Mouse (Mus musculus): ENCODE results near the gene Maea. TPM values are rescaled to one million over a fixed set of nuclear protein-coding genes. Genes with fewer than 3 reads are reported as not detected.

Gene Maea
- polyA plus RNA-seq, 1 experiment, result not detected

- 70% methylated on average over 3 of the region's 3 CpGs for WGBS
- Histone ChIP-seq H3K27ac (ENCODE audit: insufficient read depth, low read depth, low read length) (no peak overlapping the region), H3K4me1 (ENCODE audit: control insufficient read depth, insufficient read depth, low read length) (peaks cover 10% of the 10 kb centered on the region; the same call in 1 of the 2 replicates), H3K4me3 (ENCODE audit: insufficient read depth, low read depth, low read length) (no peak overlapping the region)
- TF ChIP-seq CTCF (IDR thresholded peaks at IDR 0.05; ENCODE audit: insufficient read depth, low read depth, low read length) (no peak), POLR2A (IDR thresholded peaks at IDR 0.05; ENCODE audit: insufficient read depth, low read depth, low read length) (no peak)
Measured at GRCm38 (mm10) chr5:33351556-33352272, 16.4 kb downstream of the Maea start.

GRCm38 (mm10) chr5:33352273-33352645, 16.9 kb downstream of the Maea start:
- no peak for TF ChIP-seq POLR2A (IDR thresholded peaks at IDR 0.05; ENCODE audit: insufficient read depth, low read depth, low read length)
- TF ChIP-seq CTCF (IDR thresholded peaks at IDR 0.05; ENCODE audit: insufficient read depth, low read depth, low read length), result no peak
- no peak overlapping the region for H3K4me3 ChIP-seq (ENCODE audit: insufficient read depth, low read depth, low read length)
- no peak overlapping the region for H3K27ac ChIP-seq (ENCODE audit: insufficient read depth, low read depth, low read length)
- 63% methylated on average over 8 of the region's 8 CpGs for WGBS
- H3K4me1 ChIP-seq (ENCODE audit: control insufficient read depth, insufficient read depth, low read length), result peaks cover 10% of the 10 kb centered on the region; the same call in 1 of the 2 replicates

GRCm38 (mm10) chr5:33353011-33353410, 17.7 kb downstream of the Maea start:
- no peak overlapping the region for H3K27ac ChIP-seq (ENCODE audit: insufficient read depth, low read depth, low read length)
- WGBS, result 78% methylated on average over 3 of the region's 3 CpGs
- peaks cover 6% of the 10 kb centered on the region; the same call in 1 of the 2 replicates for H3K4me1 ChIP-seq (ENCODE audit: control insufficient read depth, insufficient read depth, low read length)
- H3K4me3 ChIP-seq (ENCODE audit: insufficient read depth, low read depth, low read length), result no peak overlapping the region
- TF ChIP-seq CTCF (IDR thresholded peaks at IDR 0.05; ENCODE audit: insufficient read depth, low read depth, low read length) (no peak), POLR2A (IDR thresholded peaks at IDR 0.05; ENCODE audit: insufficient read depth, low read depth, low read length) (no peak)

- Histone ChIP-seq H3K27ac (ENCODE audit: insufficient read depth, low read depth, low read length) (no peak overlapping the region), H3K4me1 (ENCODE audit: control insufficient read depth, insufficient read depth, low read length) (peaks cover 4% of the 10 kb centered on the region; the same call in 1 of the 2 replicates), H3K4me3 (ENCODE audit: insufficient read depth, low read depth, low read length) (no peak overlapping the region)
- WGBS, result 83% methylated on average over 1 of the region's 1 CpGs
- TF ChIP-seq POLR2A (IDR thresholded peaks at IDR 0.05; ENCODE audit: insufficient read depth, low read depth, low read length) (no peak), CTCF (IDR thresholded peaks at IDR 0.05; ENCODE audit: insufficient read depth, low read depth, low read length) (no peak)
Measured at GRCm38 (mm10) chr5:33357494-33357893, 22.2 kb downstream of the Maea start.

GRCm38 (mm10) chr5:33358467-33358866, 23.2 kb downstream of the Maea start:
- WGBS, result 91% methylated on average over 4 of the region's 4 CpGs
- no peak overlapping the region for H3K4me3 ChIP-seq (ENCODE audit: insufficient read depth, low read depth, low read length)
- peaks cover 8% of the 10 kb centered on the region for H3K4me1 ChIP-seq (ENCODE audit: control insufficient read depth, insufficient read depth, low read length)
- no peak overlapping the region for H3K27ac ChIP-seq (ENCODE audit: insufficient read depth, low read depth, low read length)
- TF ChIP-seq CTCF (IDR thresholded peaks at IDR 0.05; ENCODE audit: insufficient read depth, low read depth, low read length), result no peak
- TF ChIP-seq POLR2A (IDR thresholded peaks at IDR 0.05; ENCODE audit: insufficient read depth, low read depth, low read length), result no peak

GRCm38 (mm10) chr5:33363263-33363662, 28.0 kb downstream of the Maea start:
- 56% methylated on average over 5 of the region's 5 CpGs for WGBS

GRCm38 (mm10) chr5:33368651-33369050, 33.3 kb downstream of the Maea start:
- no peak overlapping the region for H3K27ac ChIP-seq (ENCODE audit: insufficient read depth, low read depth, low read length)
- WGBS, result 89% methylated on average over 4 of the region's 4 CpGs
- H3K4me1 ChIP-seq (ENCODE audit: control insufficient read depth, insufficient read depth, low read length), result no peaks in the 10 kb centered on the region
- H3K4me3 ChIP-seq (ENCODE audit: insufficient read depth, low read depth, low read length), result no peak overlapping the region
- TF ChIP-seq CTCF (IDR thresholded peaks at IDR 0.05; ENCODE audit: insufficient read depth, low read depth, low read length) (no peak), POLR2A (IDR thresholded peaks at IDR 0.05; ENCODE audit: insufficient read depth, low read depth, low read length) (no peak)

More at GRCm38 (mm10) chr5:33363263-33363662, 28.0 kb downstream of the Maea start:
- Histone ChIP-seq H3K27ac (ENCODE audit: insufficient read depth, low read depth, low read length) (no peak overlapping the region), H3K4me3 (ENCODE audit: insufficient read depth, low read depth, low read length) (no peak overlapping the region), H3K4me1 (ENCODE audit: control insufficient read depth, insufficient read depth, low read length) (peaks cover 6% of the 10 kb centered on the region)
- TF ChIP-seq POLR2A (IDR thresholded peaks at IDR 0.05; ENCODE audit: insufficient read depth, low read depth, low read length), result no peak
- TF ChIP-seq CTCF (IDR thresholded peaks at IDR 0.05; ENCODE audit: insufficient read depth, low read depth, low read length), result no peak

GRCm38 (mm10) chr5:33371137-33371536, 35.8 kb downstream of the Maea start:
- no peak overlapping the region for H3K4me3 ChIP-seq (ENCODE audit: insufficient read depth, low read depth, low read length)
- TF ChIP-seq POLR2A (IDR thresholded peaks at IDR 0.05; ENCODE audit: insufficient read depth, low read depth, low read length), result no peak
- TF ChIP-seq CTCF (IDR thresholded peaks at IDR 0.05; ENCODE audit: insufficient read depth, low read depth, low read length), result no peak
- no peaks in the 10 kb centered on the region for H3K4me1 ChIP-seq (ENCODE audit: control insufficient read depth, insufficient read depth, low read length)
- H3K27ac ChIP-seq (ENCODE audit: insufficient read depth, low read depth, low read length), result no peak overlapping the region

GRCm38 (mm10) chr5:33371668-33372067, 36.4 kb downstream of the Maea start:
- Histone ChIP-seq H3K27ac (ENCODE audit: insufficient read depth, low read depth, low read length) (no peak overlapping the region), H3K4me1 (ENCODE audit: control insufficient read depth, insufficient read depth, low read length) (no peaks in the 10 kb centered on the region), H3K4me3 (ENCODE audit: insufficient read depth, low read depth, low read length) (no peak overlapping the region)
- WGBS, result 74% methylated on average over 4 of the region's 4 CpGs
- TF ChIP-seq CTCF (IDR thresholded peaks at IDR 0.05; ENCODE audit: insufficient read depth, low read depth, low read length), result no peak
- no peak for TF ChIP-seq POLR2A (IDR thresholded peaks at IDR 0.05; ENCODE audit: insufficient read depth, low read depth, low read length)
